Comparison of ENCODE assay signal across 19 mouse cellular contexts in genomic region chr15:11084993-11085365, GRCm38 (mm10). TPM values are rescaled to one million over a fixed set of nuclear protein-coding genes. Genes with fewer than 3 reads are reported as not detected.
DNase-seq lines count a peak whose midpoint lies in the region; ATAC-seq and TF ChIP-seq lines count a peak whose summit lies in the region.
"Had no signal": no experiment of that assay in that cellular context is flagged by ENCODE, and none has a peak within 500 bp of the region (broad histone marks: within the 10 kb centered on the region; RNA-seq: fewer than 3 reads in every experiment).

No protein-coding gene starts in this region.

- no peaks in the 10 kb centered on the region for H3K9me3 ChIP-seq in liver, postnatal 0 days (ENCODE audit: low read length)
- no peaks in the 10 kb centered on the region for H3K9me3 ChIP-seq in limb, embryonic 12.5 days
- H3K9me3 ChIP-seq: forebrain, embryonic 13.5 days; limb, embryonic 15.5 days; lung, embryonic 15.5 days; midbrain, embryonic 12.5 days had no signal

- no peaks in the 10 kb centered on the region for H3K79me2 ChIP-seq in liver, adult 2 months (ENCODE audit: control insufficient read depth, insufficient read depth, low read length)

- no peak overlapping the region for H3K4me3 ChIP-seq in liver, adult 2 months (ENCODE audit: insufficient read depth, low read depth, low read length)
- H3K4me3 ChIP-seq in liver, postnatal 0 days (ENCODE audit: low read depth, low read length): no peak overlapping the region
- no peak overlapping the region for H3K4me3 ChIP-seq in limb, embryonic 12.5 days (replicated peaks)
- H3K4me3 ChIP-seq: forebrain, embryonic 13.5 days; limb, embryonic 15.5 days; lung, embryonic 15.5 days; midbrain, embryonic 12.5 days had no signal

- no peaks in the 10 kb centered on the region for H3K36me3 ChIP-seq in liver, adult 2 months (ENCODE audit: control insufficient read depth, insufficient read depth, low read length)
- H3K36me3 ChIP-seq in liver, postnatal 0 days (replicated peaks; ENCODE audit: insufficient read depth, low read length): no peaks in the 10 kb centered on the region
- no peaks in the 10 kb centered on the region for H3K36me3 ChIP-seq in limb, embryonic 12.5 days
- H3K36me3 ChIP-seq: limb, embryonic 15.5 days; lung, embryonic 15.5 days; midbrain, embryonic 12.5 days had no signal

- no peak overlapping the region for H3K27ac ChIP-seq in liver, adult 2 months (replicated peaks; ENCODE audit: insufficient read depth, low read depth, low read length)
- H3K27ac ChIP-seq in liver, postnatal 0 days (ENCODE audit: low read depth): no peak overlapping the region
- peak overlapping the region; percentile 62 for H3K27ac ChIP-seq in limb, embryonic 12.5 days
- H3K27ac ChIP-seq: forebrain, embryonic 13.5 days; midbrain, embryonic 12.5 days had no signal

- DNase-seq in liver, adult 2 months (ENCODE audit: extremely low read depth, low read depth, low spot score): peak; percentile 7
- no peak for DNase-seq in liver, postnatal 0 days
- peak; percentile 51 for DNase-seq in Muller cell, postnatal 12 days (ENCODE audit: inconsistent ontology term)
- DNase-seq in embryo, embryonic 11 days: peak; percentile 62
- no peak for DNase-seq in cerebellum, postnatal 14 days
- no peak for DNase-seq in left cerebral cortex, postnatal 25 days (ENCODE audit: low spot score in 2 of 2)
- DNase-seq: adrenal gland, postnatal 25 days; cerebellum, adult 9-10 months; kidney, adult 9 months; thymus, adult 18-20 months had no signal

- TF ChIP-seq POLR2A in liver, adult 2 months (IDR thresholded peaks at IDR 0.05; ENCODE audit: extremely low read depth, insufficient read depth, low read length): no peak

- H3K9ac ChIP-seq in liver, adult 2 months (ENCODE audit: low read depth, low read length): no peak overlapping the region
- H3K9ac ChIP-seq in liver, postnatal 0 days (replicated peaks): no peak overlapping the region
- no peak overlapping the region for H3K9ac ChIP-seq in limb, embryonic 12.5 days (replicated peaks)
- H3K9ac ChIP-seq: forebrain, embryonic 13.5 days; limb, embryonic 15.5 days; lung, embryonic 15.5 days; midbrain, embryonic 12.5 days had no signal

- ATAC-seq in liver, postnatal 0 days: no peak
- no peak for ATAC-seq in limb, embryonic 12.5 days (ENCODE audit: insufficient number of reproducible peaks, insufficient read depth, low FRiP score, low TSS enrichment, low read depth)
- ATAC-seq: CD4-positive, CD25-positive, alpha-beta regulatory T cell, adult 4 months; forebrain, embryonic 13.5 days; inflammation-experienced regulatory T-cells, adult 6 months had no signal

- no peak for TF ChIP-seq EP300 in liver, postnatal 0 days (IDR thresholded peaks at IDR 0.05; ENCODE audit: low read depth)

- intact Hi-C loops in left cerebral cortex, postnatal 25 days (cut with DNase I): no loop called here

- WGBS in liver, adult 2 months: 55% methylated on average over 1 of the region's 1 CpGs
- WGBS in liver, postnatal 0 days (ENCODE audit: insufficient replicate concordance): 39% methylated on average over 1 of the region's 1 CpGs
- WGBS in limb, embryonic 12.5 days: 26% methylated on average over 1 of the region's 1 CpGs

- no peak overlapping the region for H3K4me2 ChIP-seq in liver, postnatal 0 days (ENCODE audit: low read depth, low read length)
- H3K4me2 ChIP-seq in limb, embryonic 12.5 days: no peak overlapping the region
- H3K4me2 ChIP-seq: forebrain, embryonic 13.5 days; limb, embryonic 15.5 days; lung, embryonic 15.5 days; midbrain, embryonic 12.5 days had no signal

- H3K4me1 ChIP-seq in liver, adult 2 months (ENCODE audit: control insufficient read depth, insufficient read depth, low read length): no peaks in the 10 kb centered on the region
- no peaks in the 10 kb centered on the region for H3K4me1 ChIP-seq in liver, postnatal 0 days (ENCODE audit: insufficient read depth)
- H3K4me1 ChIP-seq in limb, embryonic 12.5 days (replicated peaks): peaks cover 15% of the 10 kb centered on the region
- H3K4me1 ChIP-seq: midbrain, embryonic 12.5 days had no signal

- no peak for TF ChIP-seq CTCF in liver, adult 2 months (IDR thresholded peaks at IDR 0.05; ENCODE audit: low read depth, low read length)
- TF ChIP-seq CTCF in liver, postnatal 0 days (IDR thresholded peaks at IDR 0.05; ENCODE audit: low read depth): no peak

- H3K27me3 ChIP-seq in liver, adult 2 months (ENCODE audit: control insufficient read depth, insufficient read depth, low read length): no peaks in the 10 kb centered on the region
- no peaks in the 10 kb centered on the region for H3K27me3 ChIP-seq in liver, postnatal 0 days (ENCODE audit: insufficient read depth, low read length)
- no peaks in the 10 kb centered on the region for H3K27me3 ChIP-seq in limb, embryonic 12.5 days
- H3K27me3 ChIP-seq: forebrain, embryonic 13.5 days; limb, embryonic 15.5 days; lung, embryonic 15.5 days; midbrain, embryonic 12.5 days had no signal

RNA-seq across cellular contexts. Expression of gene Adamts12, which starts 20.4 kb away (rescaled TPM):
- 0.37 and 0.54 TPM in 2 replicates for total RNA-seq in liver, adult 2 months (2014; rRNA removed)
- 0.07 and 0.09 TPM in 2 replicates for polyA plus RNA-seq in liver, adult 2 months (2012; rRNA removed)
- 0.20 and 0.38 TPM in 2 replicates for polyA plus RNA-seq in liver, postnatal 0 days (2015; fragmentation: Nextera tagmentation; extraction: Ambion mirVana)
- 2.1 and 3.5 TPM in 2 replicates for polyA plus RNA-seq in limb, embryonic 12.5 days (2016; fragmentation: Nextera tagmentation; extraction: Ambion mirVana)
- total RNA-seq in left cerebral cortex, postnatal 25 days (2021): under 1 TPM; 0.39 to 0.66 TPM
- total RNA-seq: MEL had no signal
- polyA plus RNA-seq: inflammation-experienced regulatory T-cells, adult 6 months had no signal

RNA-seq across cellular contexts. Expression of gene Rxfp3, which starts 47.2 kb away (rescaled TPM):
- not detected in 2 replicates for total RNA-seq in liver, adult 2 months (2014; rRNA removed)
- not detected in 2 replicates for polyA plus RNA-seq in liver, adult 2 months (2012; rRNA removed)
- not detected in 2 replicates for polyA plus RNA-seq in liver, postnatal 0 days (2015; fragmentation: Nextera tagmentation; extraction: Ambion mirVana)
- polyA plus RNA-seq in limb, embryonic 12.5 days (2016; fragmentation: Nextera tagmentation; extraction: Ambion mirVana): 0.99 and 1.2 TPM in 2 replicates
- total RNA-seq in left cerebral cortex, postnatal 25 days (2021): 1 to 10 TPM; 3.1 TPM
- total RNA-seq: adrenal gland, postnatal 25 days; MEL had no signal
- polyA plus RNA-seq: CD4-positive, CD25-positive, alpha-beta regulatory T cell, adult 4 months; large intestine, adult 2 months had no signal

Comparison
In these comparisons a context has a peak if more than half of its experiments do, and no peak if none do; other contexts are left out.
1. DNase-seq: peak in liver, adult 2 months (single experiment), Muller cell, postnatal 12 days (single experiment) and embryo, embryonic 11 days (single experiment); none in liver, postnatal 0 days (single experiment), cerebellum, postnatal 14 days (0 of 2) and left cerebral cortex, postnatal 25 days (0 of 2).